Mouse (Mus musculus) frontal cortex, adult 2 months (tissue): ENCODE results near the gene Cdc14a. TPM values are rescaled to one million over a fixed set of nuclear protein-coding genes. Genes with fewer than 3 reads are reported as not detected.

ENCODE experiments used
- DNase-seq, 2 experiments: peaks; one replicate each; pipeline ENCODE4 v3.0.0; 2022; ENCODE audit warnings: low spot score in 1 of 2; ENCODE audit errors: extremely low spot score in 1 of 2
- polyA plus RNA-seq: library from polyadenylated mRNA; depleted of rRNA; stranded (reverse); fragments of >200 nt; gene quantifications from 2 replicates; pipeline ENCODE4 v1.2.3, GENCODE M21; 2012

Cdc14a gene
- polyA plus RNA-seq, 1 experiment, result 3.0 TPM

GRCm38 (mm10) chr3:116331811-116332464 lies 91.9 kb downstream of the Cdc14a start:
- peak in 1 of 2 experiments; percentile 84 for DNase-seq

- DNase-seq, result no peak
Measured at GRCm38 (mm10) chr3:116329976-116330375, 93.9 kb downstream of the Cdc14a start.

DNA sequence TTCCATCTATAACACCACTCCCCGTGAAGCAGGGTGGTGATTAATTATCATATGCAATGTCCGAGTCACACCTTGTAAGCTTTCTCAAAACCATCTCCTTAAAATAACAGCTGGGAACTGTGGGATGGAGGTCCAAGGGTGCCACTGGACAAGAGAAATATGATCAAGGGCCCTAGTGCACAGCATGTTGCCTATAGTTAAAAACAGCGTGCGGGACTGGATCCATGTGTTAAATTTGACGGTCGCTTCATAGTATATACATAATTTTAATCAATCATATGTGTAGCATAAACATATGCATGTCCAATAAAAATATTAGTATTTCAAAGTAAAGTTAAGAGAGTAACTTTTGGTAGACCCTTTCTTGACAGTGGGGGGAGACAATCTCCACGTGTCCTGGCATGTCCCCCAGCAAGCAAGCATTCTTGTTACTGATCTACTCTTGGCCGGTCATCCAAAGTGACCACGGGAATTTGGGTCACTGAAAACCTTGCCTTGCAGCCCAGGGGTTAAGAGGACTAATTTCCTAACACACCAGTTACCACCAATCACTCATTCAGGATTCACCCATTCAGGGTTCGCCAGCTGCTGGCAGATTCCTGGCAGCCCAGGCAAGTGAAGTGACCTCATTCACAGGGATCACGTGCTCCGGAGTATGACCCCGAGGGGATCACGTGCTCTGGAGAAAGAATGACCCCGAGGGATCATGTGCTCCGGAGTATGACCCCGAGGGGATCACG lies 94.6 kb downstream of the Cdc14a start:
- DNase-seq, result no peak

DNA sequence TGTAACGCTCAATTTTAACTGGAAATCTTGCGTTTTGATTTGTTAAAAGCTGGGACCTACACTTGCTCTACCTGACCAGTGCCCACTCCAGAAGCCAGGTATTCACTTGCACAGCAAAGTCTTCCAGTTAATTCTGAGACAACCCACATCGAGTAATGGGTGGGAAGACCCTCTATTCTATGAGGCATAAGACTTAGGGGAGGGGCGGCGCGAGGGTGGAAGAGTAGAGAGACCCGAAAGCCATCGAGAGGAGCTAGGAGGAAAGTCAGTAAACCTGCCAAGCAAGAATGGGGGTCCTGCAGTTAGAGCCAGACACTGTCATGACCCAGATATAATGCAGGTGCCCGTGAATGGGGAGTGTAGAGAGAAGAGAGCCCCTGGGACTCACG lies 96.2 kb downstream of the Cdc14a start:
- no peak for DNase-seq

GRCm38 (mm10) chr3:116327001-116327615 lies 96.7 kb downstream of the Cdc14a start:
- peak; percentile 85 to 96 for DNase-seq

DNA sequence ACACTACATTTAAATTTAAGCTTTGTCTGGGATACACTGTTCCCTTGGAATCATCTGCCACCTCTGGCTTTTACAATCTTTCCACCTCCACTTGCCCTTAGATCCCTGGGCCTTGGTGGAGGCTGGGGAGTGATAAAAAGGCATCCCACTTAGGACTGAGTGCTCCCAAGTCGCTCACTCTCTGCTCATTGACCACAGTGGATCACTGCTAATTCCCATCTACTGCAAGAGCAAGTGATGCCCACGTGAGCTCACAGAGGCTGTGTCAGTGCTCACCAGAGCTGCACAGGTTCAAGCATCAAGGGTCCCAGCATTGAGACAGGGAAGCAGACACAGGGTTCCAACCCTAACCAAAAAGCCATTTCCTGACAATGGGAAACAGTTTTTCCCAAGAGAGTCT lies 98.3 kb downstream of the Cdc14a start:
- DNase-seq, result no peak

DNA sequence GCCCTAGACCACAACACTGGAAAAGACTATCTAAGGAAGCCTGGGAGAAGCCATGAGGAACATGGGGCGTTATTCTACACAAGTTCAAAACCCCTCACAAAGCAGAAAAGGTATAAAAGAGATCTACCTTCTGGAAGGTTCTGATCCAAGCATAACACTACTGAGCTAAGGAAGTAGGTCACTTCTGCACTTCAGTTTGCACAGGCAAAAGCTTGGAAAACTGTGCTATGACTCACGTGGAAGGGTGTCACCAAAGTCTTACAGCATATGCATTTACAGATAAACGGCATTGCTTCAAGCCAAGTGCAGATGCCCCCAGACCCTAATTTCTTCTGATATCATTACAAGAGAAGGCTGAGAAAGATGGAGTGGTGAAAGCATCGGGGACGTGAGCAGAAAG lies 104.1 kb downstream of the Cdc14a start:
- no peak for DNase-seq

DNA sequence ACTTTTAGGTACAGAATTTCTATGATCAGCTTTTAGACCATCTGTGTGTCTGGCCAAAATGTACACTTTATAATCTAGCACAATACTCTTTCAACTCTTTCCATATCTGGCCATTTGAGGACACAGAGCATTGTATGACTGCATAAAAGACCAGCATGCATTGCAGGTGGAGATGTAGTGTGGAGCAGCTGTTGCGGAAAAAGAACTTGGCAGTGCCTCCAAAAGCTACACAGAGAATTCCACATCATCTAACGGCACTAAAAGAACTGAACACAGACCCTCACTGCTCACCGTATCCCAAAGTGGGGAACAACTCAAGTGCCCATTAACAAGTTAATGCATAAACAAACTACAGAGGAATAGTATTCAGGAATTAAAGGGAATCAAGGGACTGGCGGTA lies 112.0 kb downstream of the Cdc14a start:
- DNase-seq, result no peak

- no peak for DNase-seq
Measured at GRCm38 (mm10) chr3:116311173-116311572, 112.7 kb downstream of the Cdc14a start.

- DNase-seq, result no peak
Measured at GRCm38 (mm10) chr3:116310672-116311071, 113.2 kb downstream of the Cdc14a start.

- no peak for DNase-seq
Measured at GRCm38 (mm10) chr3:116310033-116310432, 113.8 kb downstream of the Cdc14a start.

- peak in 1 of 2 experiments; percentile 28 for DNase-seq
Measured at GRCm38 (mm10) chr3:116304800-116305753, 118.8 kb downstream of the Cdc14a start.

- DNase-seq, result no peak
Measured at GRCm38 (mm10) chr3:116302581-116302980, 121.3 kb downstream of the Cdc14a start.

DNA sequence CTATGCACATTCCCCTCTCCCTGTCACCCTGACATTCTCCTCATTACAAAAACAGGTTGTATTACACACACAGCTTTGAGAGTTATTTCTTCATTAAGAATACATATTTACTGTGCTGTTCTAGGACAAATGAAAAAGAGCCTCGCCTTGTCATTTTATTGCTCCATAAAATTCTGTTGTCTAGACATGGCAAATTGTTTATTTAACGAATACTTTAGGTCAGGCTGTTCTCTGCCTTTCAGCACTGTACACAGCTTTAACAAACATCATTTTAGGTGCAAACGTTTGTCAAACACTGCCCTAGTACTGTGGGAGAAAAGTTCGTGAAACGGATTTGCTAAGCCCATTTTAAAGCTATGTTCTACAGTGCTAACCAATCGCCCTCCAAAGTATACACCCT lies 122.1 kb downstream of the Cdc14a start:
- DNase-seq, result no peak

GRCm38 (mm10) chr3:116298727-116299126 lies 125.1 kb downstream of the Cdc14a start:
- DNase-seq, result no peak

DNA sequence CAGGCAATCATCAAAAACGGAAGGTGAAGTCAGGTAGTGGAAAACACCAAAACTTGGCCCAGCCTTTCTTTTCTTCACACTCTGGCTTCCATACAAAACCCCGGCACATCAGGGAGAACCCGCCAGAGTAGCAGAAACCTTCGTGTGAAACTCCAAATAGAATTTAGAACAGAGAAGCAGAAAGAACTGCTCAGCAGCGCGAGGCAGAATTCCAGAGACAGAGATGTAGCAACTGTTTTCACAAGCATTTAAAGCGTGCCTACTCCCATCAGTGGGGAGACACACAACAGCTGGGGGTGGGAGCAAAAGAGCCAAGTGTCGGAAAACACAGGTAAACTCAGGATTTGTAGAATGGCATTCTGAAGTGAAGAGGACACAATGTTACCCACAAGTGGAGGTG lies 125.8 kb downstream of the Cdc14a start:
- DNase-seq, result peak in 1 of 2 experiments; percentile 57

GRCm38 (mm10) chr3:116297170-116297569 lies 126.7 kb downstream of the Cdc14a start:
- DNase-seq, result peak in 1 of 2 experiments; percentile 48

GRCm38 (mm10) chr3:116290041-116290815 lies 133.6 kb downstream of the Cdc14a start:
- peak in 1 of 2 experiments; percentile 32 for DNase-seq

DNA sequence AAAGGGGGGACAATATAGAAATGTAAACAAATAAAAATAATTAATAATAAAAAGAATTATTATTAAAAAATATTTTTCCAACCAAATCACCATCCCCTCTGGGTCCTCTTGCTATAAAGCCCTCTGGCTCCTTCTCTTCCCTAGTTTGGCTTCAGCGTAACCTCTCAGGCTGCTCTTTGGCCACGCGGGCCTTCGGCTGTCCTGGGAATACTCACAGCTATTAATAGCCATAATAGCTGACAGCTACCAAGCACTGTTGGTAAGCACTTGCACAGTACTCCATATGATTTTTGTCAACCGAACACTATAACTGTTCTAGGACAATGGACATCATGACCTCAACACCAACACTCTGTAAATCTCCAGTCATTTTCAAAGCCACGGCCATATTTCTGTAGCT lies 135.0 kb downstream of the Cdc14a start:
- DNase-seq, result no peak

- no peak for DNase-seq
Measured at GRCm38 (mm10) chr3:116284735-116285134, 139.1 kb downstream of the Cdc14a start.
